Mouse (Mus musculus): Measurements from ENCODE around the gene Appbp2. TPM values are rescaled to one million over a fixed set of nuclear protein-coding genes. Genes with fewer than 3 reads are reported as not detected.

The Appbp2 gene
- total and polyA plus RNA-seq, 2 experiments from 2014 or later = 41.9 to 67.8 TPM

DNA sequence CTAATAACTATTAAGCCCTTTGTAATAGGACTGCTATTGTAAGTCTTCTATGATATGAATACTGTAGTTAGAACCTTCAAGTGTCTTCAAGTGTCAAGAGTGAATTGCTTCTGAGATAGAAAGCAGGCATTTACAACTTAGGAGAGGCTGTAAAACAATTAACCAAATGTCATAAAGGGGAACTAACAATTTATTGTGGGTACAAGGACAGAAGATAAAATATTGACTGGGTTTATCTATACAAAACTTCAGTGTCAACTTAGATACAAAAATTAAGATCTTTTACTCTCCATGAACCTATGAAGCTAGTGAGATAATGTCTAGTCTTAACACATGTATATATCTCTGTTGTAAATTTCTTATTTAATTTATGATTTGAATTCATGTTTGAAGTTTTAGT, 28.7 kb downstream of the Appbp2 start:
- Histone ChIP-seq H3K4me1 (ENCODE audit: insufficient read depth) (no peaks in the 10 kb centered on the region), H3K4me2 (ENCODE audit: low read depth) (no peak overlapping the region), H3K36me3 (ENCODE audit: insufficient read depth) (peaks cover 51% of the 10 kb centered on the region), H3K4me3 (ENCODE audit: low read depth, low read length) (no peak overlapping the region), H3K27ac (ENCODE audit: low read depth, low read length) (no peak overlapping the region), H3K9me3 (ENCODE audit: low read length) (no peaks in the 10 kb centered on the region), H3K27me3 (ENCODE audit: insufficient read depth, low read length) (no peaks in the 10 kb centered on the region), H3K9ac (no peak overlapping the region)
- DNase-seq = no peak
- ATAC-seq = no peak
- TF ChIP-seq CTCF (IDR thresholded peaks at IDR 0.05; ENCODE audit: low read depth) = no peak

DNA sequence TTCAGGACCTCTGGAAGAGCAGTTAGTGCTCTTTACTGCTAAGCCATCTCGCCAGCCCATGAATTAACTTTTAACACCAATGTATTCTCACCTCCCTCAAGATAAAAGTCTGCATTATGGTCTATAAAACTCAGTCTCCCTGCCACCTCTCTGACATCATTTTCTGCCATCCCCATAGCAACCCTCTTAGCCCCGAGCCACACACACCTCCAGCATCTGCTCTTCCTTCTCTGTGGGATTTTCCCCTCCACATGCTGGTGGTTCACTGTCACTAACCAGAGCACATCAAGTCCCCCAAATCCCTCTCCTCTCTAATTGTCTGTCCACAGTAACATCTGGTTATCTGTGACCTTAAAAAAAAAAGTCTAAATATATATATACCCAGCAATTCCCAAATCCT, 36.0 kb downstream of the Appbp2 start:
- H3K36me3 ChIP-seq (ENCODE audit: insufficient read depth) = peaks cover 69% of the 10 kb centered on the region

DNA sequence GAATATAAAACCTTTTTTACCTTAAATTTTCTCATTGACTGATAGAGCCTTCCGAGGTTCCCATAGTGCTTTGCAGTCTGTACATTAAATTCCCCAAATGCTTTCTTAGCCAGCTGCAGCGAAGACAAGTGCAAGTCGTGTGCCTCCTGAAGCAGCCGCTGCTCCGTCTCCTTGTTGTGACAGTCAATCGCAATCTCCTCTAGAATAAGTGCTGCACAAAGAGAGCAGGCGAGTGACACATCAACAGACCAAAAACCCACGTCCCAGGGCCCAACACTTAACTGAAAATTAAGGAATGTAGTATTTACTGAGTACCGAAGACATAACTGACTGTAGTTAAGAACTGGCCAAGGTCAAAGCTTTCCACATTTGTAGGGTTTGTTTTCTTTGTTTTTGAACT, 38.9 kb downstream of the Appbp2 start:
- Histone ChIP-seq H3K9ac (no peak overlapping the region), H3K9me3 (ENCODE audit: low read length) (no peaks in the 10 kb centered on the region), H3K36me3 (ENCODE audit: insufficient read depth) (peaks cover 75% of the 10 kb centered on the region), H3K27ac (ENCODE audit: low read depth, low read length) (no peak overlapping the region), H3K4me1 (ENCODE audit: insufficient read depth) (no peaks in the 10 kb centered on the region), H3K4me2 (ENCODE audit: low read depth) (no peak overlapping the region), H3K4me3 (ENCODE audit: low read depth, low read length) (no peak overlapping the region), H3K27me3 (ENCODE audit: insufficient read depth, low read length) (no peaks in the 10 kb centered on the region)
- 81% methylated on average over 9 of the region's 9 CpGs for WGBS
- DNase-seq (no peak), ATAC-seq (no peak)
- no peak for TF ChIP-seq CTCF (IDR thresholded peaks at IDR 0.05; ENCODE audit: low read depth)

More for the DNA sequence above, 36.0 kb downstream of the Appbp2 start:
- H3K4me1 ChIP-seq (ENCODE audit: insufficient read depth) = no peaks in the 10 kb centered on the region
- WGBS = 80% methylated on average over 2 of the region's 2 CpGs
- no peak overlapping the region for H3K4me2 ChIP-seq (ENCODE audit: low read depth)
- no peaks in the 10 kb centered on the region for H3K9me3 ChIP-seq (ENCODE audit: low read length)
- no peaks in the 10 kb centered on the region for H3K27me3 ChIP-seq (ENCODE audit: insufficient read depth, low read length)
- no peak for TF ChIP-seq CTCF (IDR thresholded peaks at IDR 0.05; ENCODE audit: low read depth)
- H3K4me3 ChIP-seq (ENCODE audit: low read depth, low read length) = no peak overlapping the region
- DNase-seq (no peak), ATAC-seq (no peak)
- no peak overlapping the region for H3K27ac ChIP-seq (ENCODE audit: low read depth, low read length)
- no peak overlapping the region for H3K9ac ChIP-seq

DNA sequence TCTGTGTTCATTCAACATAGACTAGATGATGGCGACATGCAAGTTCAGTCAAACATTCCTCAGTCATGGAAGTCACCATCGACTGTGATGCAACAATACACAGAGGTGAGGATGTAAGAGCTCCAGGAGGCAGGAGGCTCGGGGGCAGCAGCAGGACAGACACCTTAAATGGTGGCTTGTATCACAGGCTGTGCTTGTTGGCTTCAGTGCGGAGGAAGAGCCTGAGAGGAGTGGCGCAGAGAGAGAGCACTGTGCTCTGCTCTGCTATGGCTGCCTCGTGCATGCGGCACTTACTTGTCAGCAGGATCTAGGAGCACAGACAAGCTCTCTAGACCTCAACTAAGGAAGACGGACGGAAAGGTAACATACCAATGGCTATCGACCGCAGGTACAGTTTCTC, 40.7 kb downstream of the Appbp2 start:
- H3K4me3 ChIP-seq (ENCODE audit: low read depth, low read length) = no peak overlapping the region
- DNase-seq (no peak), ATAC-seq (no peak)
- H3K27me3 ChIP-seq (ENCODE audit: insufficient read depth, low read length) = no peaks in the 10 kb centered on the region
- no peaks in the 10 kb centered on the region for H3K9me3 ChIP-seq (ENCODE audit: low read length)
- H3K27ac ChIP-seq (ENCODE audit: low read depth, low read length) = no peak overlapping the region
- no peak for TF ChIP-seq CTCF (IDR thresholded peaks at IDR 0.05; ENCODE audit: low read depth)
- 94% methylated on average over 11 of the region's 11 CpGs for WGBS
- no peaks in the 10 kb centered on the region for H3K4me1 ChIP-seq (ENCODE audit: insufficient read depth)
- H3K4me2 ChIP-seq (ENCODE audit: low read depth) = no peak overlapping the region
- peaks cover 76% of the 10 kb centered on the region for H3K36me3 ChIP-seq (ENCODE audit: insufficient read depth)
- no peak overlapping the region for H3K9ac ChIP-seq

DNA sequence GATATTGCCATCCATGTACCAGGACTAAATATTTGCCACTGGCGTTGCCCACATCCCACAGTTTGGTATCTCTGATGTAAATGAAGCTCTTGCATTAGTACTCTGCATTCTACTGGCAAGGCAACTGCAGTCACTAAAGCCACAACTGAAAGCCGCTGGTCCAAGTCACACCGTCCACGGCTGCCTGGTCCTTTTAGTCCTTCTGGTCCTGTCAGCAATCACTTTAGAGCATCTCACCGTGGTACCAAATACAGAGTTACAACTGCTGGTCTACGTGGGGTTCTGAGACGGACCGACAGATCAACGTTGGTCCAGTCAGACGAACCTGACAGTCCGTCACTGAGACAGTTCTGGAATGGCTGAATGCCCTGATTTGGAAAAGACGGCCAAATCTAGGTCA, 44.2 kb downstream of the Appbp2 start:
- peaks cover 55% of the 10 kb centered on the region for H3K36me3 ChIP-seq (ENCODE audit: insufficient read depth)
- TF ChIP-seq CTCF (IDR thresholded peaks at IDR 0.05; ENCODE audit: low read depth) = no peak
- 94% methylated on average over 12 of the region's 12 CpGs for WGBS
- no peak overlapping the region for H3K9ac ChIP-seq
- H3K4me2 ChIP-seq (ENCODE audit: low read depth) = no peak overlapping the region
- H3K27ac ChIP-seq (ENCODE audit: low read depth, low read length) = no peak overlapping the region
- H3K4me1 ChIP-seq (ENCODE audit: insufficient read depth) = no peaks in the 10 kb centered on the region
- H3K27me3 ChIP-seq (ENCODE audit: insufficient read depth, low read length) = no peaks in the 10 kb centered on the region
- H3K9me3 ChIP-seq (ENCODE audit: low read length) = no peaks in the 10 kb centered on the region
- DNase-seq (no peak), ATAC-seq (no peak)
- H3K4me3 ChIP-seq (ENCODE audit: low read depth, low read length) = no peak overlapping the region

DNA sequence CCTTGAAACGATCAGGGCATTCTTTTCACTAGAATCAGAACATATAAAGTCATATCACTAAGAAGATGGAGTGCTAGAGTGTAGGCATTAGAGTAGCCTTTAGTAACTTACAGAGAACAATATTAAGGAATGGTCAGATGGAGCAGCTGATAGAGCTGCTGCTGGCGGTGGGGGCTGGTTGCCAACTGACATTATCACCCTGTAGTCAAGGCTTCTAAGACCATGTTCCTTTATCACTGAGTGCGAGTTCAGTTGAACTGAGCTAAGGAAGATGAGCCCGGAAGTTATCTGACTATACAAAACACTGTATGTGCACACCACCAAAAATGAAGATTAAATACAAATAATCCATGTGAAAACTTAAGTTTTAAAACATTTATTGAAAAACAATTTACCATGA, 45.8 kb downstream of the Appbp2 start:
- Histone ChIP-seq H3K4me1 (ENCODE audit: insufficient read depth) (no peaks in the 10 kb centered on the region), H3K27me3 (ENCODE audit: insufficient read depth, low read length) (no peaks in the 10 kb centered on the region), H3K4me2 (ENCODE audit: low read depth) (no peak overlapping the region), H3K9me3 (ENCODE audit: low read length) (no peaks in the 10 kb centered on the region), H3K27ac (ENCODE audit: low read depth, low read length) (no peak overlapping the region), H3K9ac (no peak overlapping the region), H3K4me3 (ENCODE audit: low read depth, low read length) (no peak overlapping the region), H3K36me3 (ENCODE audit: insufficient read depth) (peaks cover 39% of the 10 kb centered on the region)
- TF ChIP-seq CTCF (IDR thresholded peaks at IDR 0.05; ENCODE audit: low read depth) = no peak
- no peak for DNase-seq
- WGBS = 95% methylated on average over 4 of the region's 4 CpGs
- no peak for ATAC-seq

DNA sequence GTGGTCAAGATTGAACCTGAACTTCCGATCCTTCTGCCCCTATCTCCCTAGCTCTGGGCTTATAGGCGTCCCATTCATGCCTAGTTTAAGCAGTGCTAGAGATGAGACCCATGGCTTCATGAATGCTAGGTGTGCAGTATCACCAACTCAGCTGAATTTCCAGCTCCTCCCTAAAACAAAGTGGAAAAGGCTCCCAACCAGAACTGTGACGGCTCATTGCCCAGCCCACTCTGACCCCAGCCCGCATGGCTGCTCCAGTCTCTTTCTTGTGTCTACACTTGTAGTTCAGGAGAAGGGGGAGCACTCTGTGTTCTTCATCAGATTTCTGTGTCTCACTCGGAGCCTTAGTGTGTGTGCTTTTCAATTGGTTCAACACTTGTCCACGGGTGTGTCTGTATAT, 50.1 kb downstream of the Appbp2 start:
- no peak overlapping the region for H3K27ac ChIP-seq (ENCODE audit: low read depth, low read length)
- H3K9ac ChIP-seq = no peak overlapping the region
- no peaks in the 10 kb centered on the region for H3K27me3 ChIP-seq (ENCODE audit: insufficient read depth, low read length)
- H3K36me3 ChIP-seq (ENCODE audit: insufficient read depth) = peaks cover 8% of the 10 kb centered on the region
- WGBS = 89% methylated on average over 6 of the region's 6 CpGs
- ATAC-seq (no peak), DNase-seq (no peak)
- H3K4me1 ChIP-seq (ENCODE audit: insufficient read depth) = no peaks in the 10 kb centered on the region
- no peak overlapping the region for H3K4me3 ChIP-seq (ENCODE audit: low read depth, low read length)
- no peaks in the 10 kb centered on the region for H3K9me3 ChIP-seq (ENCODE audit: low read length)
- no peak for TF ChIP-seq CTCF (IDR thresholded peaks at IDR 0.05; ENCODE audit: low read depth)
- H3K4me2 ChIP-seq (ENCODE audit: low read depth) = no peak overlapping the region

DNA sequence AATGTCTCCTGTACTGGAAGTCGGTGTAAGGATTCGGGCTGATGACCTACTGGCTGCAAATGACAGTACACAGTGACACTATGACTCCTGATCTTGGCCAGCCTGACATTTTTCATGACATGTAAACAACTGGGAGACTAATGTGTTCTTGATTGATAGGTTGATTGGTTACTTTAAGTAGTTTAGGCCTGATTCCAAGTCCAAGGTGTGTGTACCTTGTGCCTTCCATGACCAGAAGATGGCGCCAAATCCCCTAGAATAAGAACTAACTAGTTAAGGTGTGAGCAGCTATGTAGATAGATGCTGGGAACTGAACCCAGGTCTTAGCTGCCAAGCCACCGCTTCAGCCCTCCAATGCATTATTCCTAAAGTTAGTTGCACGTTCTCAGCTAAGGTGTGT, 50.8 kb downstream of the Appbp2 start:
- peak; percentile 32 for DNase-seq
- Histone ChIP-seq H3K4me3 (ENCODE audit: low read depth, low read length) (no peak overlapping the region), H3K27me3 (ENCODE audit: insufficient read depth, low read length) (no peaks in the 10 kb centered on the region), H3K9ac (no peak overlapping the region), H3K4me1 (ENCODE audit: insufficient read depth) (no peaks in the 10 kb centered on the region), H3K36me3 (ENCODE audit: insufficient read depth) (peaks cover 3% of the 10 kb centered on the region), H3K9me3 (ENCODE audit: low read length) (no peaks in the 10 kb centered on the region), H3K4me2 (ENCODE audit: low read depth) (no peak overlapping the region), H3K27ac (ENCODE audit: low read depth, low read length) (no peak overlapping the region)
- ATAC-seq = no peak
- peak; percentile 55 for TF ChIP-seq CTCF (IDR thresholded peaks at IDR 0.05; ENCODE audit: low read depth)
- WGBS = 67% methylated on average over 5 of the region's 5 CpGs

Data from forebrain, postnatal 0 days (tissue).